Mouse (Mus musculus): ENCODE data around the gene Cacna2d2. TPM values are rescaled to one million over a fixed set of nuclear protein-coding genes. Genes with fewer than 3 reads are reported as not detected.

Gene Cacna2d2
- total and polyA plus RNA-seq, 3 experiments = 0.67 TPM; not detected in 2

GRCm38 (mm10) chr9:107575579-107576356 lies 176.4 kb downstream of the Cacna2d2 start:
- Histone ChIP-seq H3K27ac (ENCODE audit: control insufficient read depth, low read depth, low read length) (no peak overlapping the region), H3K9ac (ENCODE audit: control insufficient read depth, low read depth, low read length, poor library complexity, severe bottlenecking) (no peak overlapping the region), H3K27me3 (ENCODE audit: control insufficient read depth in 1 of 2, insufficient read depth in 2 of 2, low read length in 2 of 2) (no peaks in the 10 kb centered on the region), H3K36me3 (ENCODE audit: control insufficient read depth in 1 of 2, insufficient read depth in 2 of 2, low read length in 2 of 2) (peaks cover 0 to 20% of the 10 kb centered on the region in 2 experiments; a peak in 2 of 4 replicates), H3K79me2 (ENCODE audit: control insufficient read depth, insufficient read depth, low read length, poor library complexity) (peaks cover 2% of the 10 kb centered on the region; the same call in 1 of the 2 replicates), H3K4me1 (ENCODE audit: control insufficient read depth in 1 of 2, insufficient read depth in 2 of 2, low read length in 2 of 2) (peaks cover 10 to 41% of the 10 kb centered on the region in 2 experiments), H3K9me3 (replicated peaks; ENCODE audit: insufficient read depth, low read length) (no peaks in the 10 kb centered on the region), H3K4me3 (ENCODE audit: control insufficient read depth in 1 of 2, insufficient read depth in 1 of 2, low read depth in 2 of 2, low read length in 2 of 2) (no peak overlapping the region)
- DNase-seq (ENCODE audit: low read depth, low spot score) = no peak
- no peak for TF ChIP-seq HCFC1 (IDR thresholded peaks at IDR 0.05; ENCODE audit: low read depth, low read length)
- TF ChIP-seq MYB (IDR thresholded peaks at IDR 0.05; ENCODE audit: low read depth, low read length) = no peak
- no peak for TF ChIP-seq USF2 (IDR thresholded peaks at IDR 0.05; ENCODE audit: borderline replicate concordance in 1 of 2, insufficient read depth in 1 of 2, low read depth in 1 of 2, low read length in 2 of 2)
- no peak for TF ChIP-seq NELFE (IDR thresholded peaks at IDR 0.05; ENCODE audit: low read depth, low read length)
- no peak for TF ChIP-seq SIN3A (IDR thresholded peaks at IDR 0.05; ENCODE audit: low read length)
- TF ChIP-seq JUND (IDR thresholded peaks at IDR 0.05; ENCODE audit: low read depth, low read length) = no peak
- no peak for TF ChIP-seq NRF1 (IDR thresholded peaks at IDR 0.05; ENCODE audit: insufficient read depth, low read depth, low read length, poor library complexity, severe bottlenecking)
- no peak for TF ChIP-seq USF1 (IDR thresholded peaks at IDR 0.05; ENCODE audit: low read depth, low read length)
- TF ChIP-seq MEF2A (IDR thresholded peaks at IDR 0.05; ENCODE audit: extremely low read depth, insufficient replicate concordance, low read depth, low read length, poor library complexity, severe bottlenecking) = no peak

DNA sequence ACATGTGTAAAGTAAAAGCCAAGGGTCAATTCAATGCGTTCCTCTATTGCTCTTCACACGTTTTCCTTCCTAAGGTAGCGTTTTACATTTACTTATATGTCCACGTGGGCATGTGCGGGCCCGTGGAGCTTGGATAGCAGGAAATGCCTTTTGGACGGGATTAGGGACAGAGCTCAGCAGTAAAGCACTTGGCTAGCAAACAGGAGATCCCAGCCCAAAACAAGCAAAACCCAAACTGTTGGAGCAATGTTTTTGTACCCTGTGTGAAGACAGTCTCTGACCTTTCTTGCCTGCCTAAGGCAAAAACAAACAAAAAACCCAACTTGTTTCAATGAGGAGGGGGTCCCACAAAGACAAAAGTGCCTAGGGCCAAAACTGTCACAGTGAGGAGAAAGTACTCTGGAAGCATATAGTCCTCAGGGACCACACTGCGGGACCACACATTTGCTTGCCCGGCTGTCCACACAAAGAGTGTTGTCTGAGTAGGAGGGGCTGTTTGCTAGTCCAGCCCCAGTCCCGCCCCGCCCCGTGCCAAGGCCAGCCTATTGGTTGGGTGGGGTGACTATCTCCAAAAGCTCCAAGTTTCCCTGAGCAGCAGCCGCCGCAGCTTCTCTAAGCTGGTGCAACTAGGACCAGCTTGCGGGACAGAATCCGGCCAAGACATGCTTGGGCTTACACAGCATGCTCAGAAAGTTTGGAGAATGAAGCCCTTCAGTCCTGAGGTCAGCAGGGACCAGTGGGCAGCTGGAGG lies 177.1 kb downstream of the Cacna2d2 start, which contains the start of gene Hyal1:
Gene Hyal1, plus strand, starts transcription at position 571 of the 751 bp plus-strand sequence.
- H3K27me3 ChIP-seq (ENCODE audit: control insufficient read depth in 1 of 2, insufficient read depth in 2 of 2, low read length in 2 of 2) = no peaks in the 10 kb centered on the region
- H3K4me1 ChIP-seq (ENCODE audit: control insufficient read depth in 1 of 2, insufficient read depth in 2 of 2, low read length in 2 of 2) = peaks cover 7 to 34% of the 10 kb centered on the region in 2 experiments
- H3K27ac ChIP-seq (ENCODE audit: control insufficient read depth, low read depth, low read length) = 0 out of 2 replicates have a peak within 1 kb of the TSS, but pooled peaks have one; percentile 10
- H3K9ac ChIP-seq (ENCODE audit: control insufficient read depth, low read depth, low read length, poor library complexity, severe bottlenecking) = peak within 1 kb of the TSS; percentile 65
- peak within 1 kb of the TSS; percentile 56 to 78 for H3K4me3 ChIP-seq (ENCODE audit: control insufficient read depth in 1 of 2, insufficient read depth in 1 of 2, low read depth in 2 of 2, low read length in 2 of 2)
- H3K79me2 ChIP-seq (ENCODE audit: control insufficient read depth, insufficient read depth, low read length, poor library complexity) = peaks cover 10% of the 10 kb centered on the region
- DNase-seq (ENCODE audit: low read depth, low spot score) = peak; percentile 91
- peaks cover 0 to 15% of the 10 kb centered on the region in 2 experiments; a peak in 2 of 4 replicates for H3K36me3 ChIP-seq (ENCODE audit: control insufficient read depth in 1 of 2, insufficient read depth in 2 of 2, low read length in 2 of 2)
- H3K9me3 ChIP-seq (replicated peaks; ENCODE audit: insufficient read depth, low read length) = no peaks in the 10 kb centered on the region
- TF ChIP-seq CTCF (IDR thresholded peaks at IDR 0.05 in 2 of 3, conservative IDR thresholded peaks at IDR 0.05 in 1 of 3; ENCODE audit: control insufficient read depth in 1 of 3, insufficient read depth in 1 of 3, low read depth in 2 of 3, low read length in 3 of 3, poor library complexity in 1 of 3, severe bottlenecking in 1 of 3) = no peak
- no peak for TF ChIP-seq POLR2AphosphoS5 (IDR thresholded peaks at IDR 0.05; ENCODE audit: borderline replicate concordance, low read depth, low read length)
- no peak for TF ChIP-seq UBTF (IDR thresholded peaks at IDR 0.05; ENCODE audit: borderline replicate concordance, insufficient read depth, low read depth, low read length)
- TF ChIP-seq GATA1 (IDR thresholded peaks at IDR 0.05; ENCODE audit: low read depth, low read length) = no peak
- TF ChIP-seq MAFK (IDR thresholded peaks at IDR 0.05; ENCODE audit: borderline replicate concordance, low read depth, low read length) = no peak
- TF ChIP-seq ETS1 (IDR thresholded peaks at IDR 0.05; ENCODE audit: low read depth, low read length) = no peak
- no peak for TF ChIP-seq E2F4 (IDR thresholded peaks at IDR 0.05; ENCODE audit: borderline replicate concordance, low read depth, low read length)
- TF ChIP-seq JUND (IDR thresholded peaks at IDR 0.05; ENCODE audit: low read depth, low read length) = no peak
- TF ChIP-seq SIN3A (IDR thresholded peaks at IDR 0.05; ENCODE audit: low read length) = no peak; the same call in 1 of the 2 replicates
- TF ChIP-seq CHD1 (IDR thresholded peaks at IDR 0.05; ENCODE audit: low read depth, low read length) = no peak
- TF ChIP-seq MYC (IDR thresholded peaks at IDR 0.05; ENCODE audit: low read depth, low read length) = no peak
- no peak for TF ChIP-seq MAZ (IDR thresholded peaks at IDR 0.05; ENCODE audit: low read depth, low read length)
- TF ChIP-seq ELF1 (IDR thresholded peaks at IDR 0.05; ENCODE audit: low read depth, low read length) = no peak
- no peak for TF ChIP-seq BHLHE40 (IDR thresholded peaks at IDR 0.05; ENCODE audit: borderline replicate concordance, low read depth, low read length)
- TF ChIP-seq USF2 (IDR thresholded peaks at IDR 0.05; ENCODE audit: borderline replicate concordance in 1 of 2, insufficient read depth in 1 of 2, low read depth in 1 of 2, low read length in 2 of 2) = no peak
- TF ChIP-seq NELFE (IDR thresholded peaks at IDR 0.05; ENCODE audit: low read depth, low read length) = peak; percentile 49; the same call in 1 of the 2 replicates
- TF ChIP-seq EP300 (IDR thresholded peaks at IDR 0.05; ENCODE audit: low read depth in 1 of 2, low read length in 2 of 2) = no peak
- TF ChIP-seq TCF12 (IDR thresholded peaks at IDR 0.05; ENCODE audit: low read depth, low read length) = peak; percentile 13; the same call in 1 of the 2 replicates
- TF ChIP-seq GABPA (IDR thresholded peaks at IDR 0.05; ENCODE audit: low read depth, low read length) = no peak
- peak; percentile 31; the same call in 1 of the 2 replicates for TF ChIP-seq TBP (IDR thresholded peaks at IDR 0.05; ENCODE audit: low read depth, low read length)
- no peak for TF ChIP-seq MAX (IDR thresholded peaks at IDR 0.05; ENCODE audit: low read length)
